Mouse (Mus musculus): ENCODE data around the gene Fbxl13.

Fbxl13 gene

GRCm38 (mm10) chr5:21574386-21575209 lies 70.8 kb downstream of the Fbxl13 start:
- no peak for DNase-seq

DNA sequence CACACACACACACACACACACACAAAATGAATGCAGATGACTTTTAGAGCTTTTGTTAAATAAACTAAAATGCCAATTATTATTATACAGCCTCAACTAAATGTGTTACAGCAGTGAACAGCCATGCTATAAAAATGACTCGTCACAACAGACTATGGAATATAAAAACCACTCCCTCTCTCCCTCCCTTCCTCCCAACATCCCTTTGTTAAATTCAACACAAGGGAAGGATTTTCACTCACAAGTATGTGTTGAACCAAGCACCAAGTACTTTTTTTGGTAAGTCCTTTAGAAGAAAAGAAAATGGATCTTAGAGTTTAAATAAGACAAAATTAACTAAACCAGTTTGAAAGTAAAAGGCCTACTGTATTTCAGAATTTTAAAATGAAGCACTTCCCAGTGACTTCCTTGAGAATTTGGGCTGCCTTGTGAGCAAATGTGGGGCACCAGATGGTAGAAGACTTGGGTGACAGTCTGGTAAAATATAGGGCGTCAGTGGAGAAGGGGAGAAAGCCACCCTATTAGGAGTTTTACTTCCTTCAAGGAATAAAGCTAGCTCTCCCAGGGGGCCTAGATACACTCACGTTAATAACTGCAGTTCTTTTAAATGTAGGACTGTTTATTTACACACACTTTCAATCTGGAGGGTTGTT lies 72.5 kb downstream of the Fbxl13 start:
- no peak for DNase-seq

GRCm38 (mm10) chr5:21567784-21568183 lies 77.7 kb downstream of the Fbxl13 start:
- no peak for DNase-seq

DNA sequence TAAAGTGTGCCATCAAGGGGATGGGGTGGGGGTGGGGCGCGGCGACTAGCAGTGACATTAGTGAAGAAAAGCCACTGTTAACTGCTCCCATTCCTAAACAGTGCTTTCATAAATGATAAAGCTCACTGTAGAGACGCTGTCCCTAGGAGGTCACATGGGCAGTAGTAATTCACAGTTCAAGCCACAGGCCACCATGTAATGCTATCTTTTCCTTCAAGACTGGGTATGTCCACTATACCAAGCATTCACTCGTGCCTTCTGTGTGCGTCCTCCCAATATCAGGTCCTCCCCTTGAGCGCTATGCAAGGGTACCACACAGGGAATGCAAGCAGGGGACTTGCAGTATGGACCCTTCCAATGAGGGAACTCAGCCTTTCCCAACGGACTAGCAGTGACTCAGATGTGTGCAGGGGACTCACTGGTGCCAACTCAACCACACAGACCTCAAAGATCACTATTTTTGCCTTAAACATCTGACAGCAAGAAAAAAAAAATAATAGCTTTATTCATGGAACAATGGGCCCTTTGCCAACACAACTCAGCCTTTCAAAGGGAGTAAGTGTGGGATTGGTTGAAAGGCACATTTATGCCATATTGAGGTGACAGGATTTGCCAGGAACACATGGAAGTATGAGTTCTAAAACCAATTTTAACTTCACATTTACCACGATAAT lies 79.9 kb downstream of the Fbxl13 start:
- no peak for DNase-seq

- no peak for DNase-seq
These were observed 81.5 kb downstream of the Fbxl13 start for GRCm38 (mm10) chr5:21563936-21564335.

DNA sequence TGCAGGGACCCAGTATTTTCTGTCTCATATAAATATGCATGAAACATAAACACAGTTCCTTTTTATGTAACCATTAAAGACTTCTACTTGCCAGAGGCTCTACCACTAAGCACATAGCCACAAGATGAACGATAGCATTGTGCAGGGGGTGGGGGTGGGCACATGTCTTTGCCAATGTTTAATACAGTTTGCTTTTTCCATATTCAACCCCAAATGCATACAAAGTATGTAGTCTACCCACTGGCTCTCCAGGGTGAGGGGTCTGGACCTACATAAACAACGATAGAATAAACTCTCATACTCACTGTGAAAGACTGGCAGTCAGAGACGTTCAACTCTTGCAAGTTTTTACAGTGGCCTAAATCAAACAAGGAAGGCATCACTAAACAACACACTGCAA lies 88.9 kb downstream of the Fbxl13 start:
- no peak for DNase-seq

- DNase-seq, result no peak
These were observed 90.7 kb downstream of the Fbxl13 start for GRCm38 (mm10) chr5:21554732-21555131.

- no peak for DNase-seq
These were observed 91.7 kb downstream of the Fbxl13 start for GRCm38 (mm10) chr5:21553685-21554084.

DNA sequence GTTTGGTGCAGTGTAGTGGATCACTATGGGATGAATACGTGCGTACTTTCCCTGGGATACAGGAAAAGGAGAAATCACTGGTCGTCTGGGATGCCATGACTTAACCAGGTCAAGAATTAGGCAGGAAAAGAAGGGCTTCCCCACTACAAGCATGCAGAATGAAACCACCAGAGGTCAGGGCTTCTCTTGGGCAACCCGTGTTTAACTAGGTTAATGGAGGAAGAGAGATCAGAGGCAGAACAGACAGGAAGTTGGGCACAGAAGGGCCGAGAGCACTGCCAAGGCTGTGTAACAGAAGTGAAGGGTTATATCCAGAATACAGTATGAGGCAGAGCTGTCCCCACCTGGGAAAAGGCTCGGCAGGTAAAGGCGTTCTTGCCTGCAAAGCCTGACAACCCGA lies 98.4 kb downstream of the Fbxl13 start:
- no peak for DNase-seq

GRCm38 (mm10) chr5:21545786-21546185 lies 99.6 kb downstream of the Fbxl13 start:
- DNase-seq, result no peak

- DNase-seq, result no peak
These were observed 100.2 kb downstream of the Fbxl13 start for GRCm38 (mm10) chr5:21545227-21545626.

GRCm38 (mm10) chr5:21544821-21545220 lies 100.6 kb downstream of the Fbxl13 start:
- DNase-seq, result no peak

DNA sequence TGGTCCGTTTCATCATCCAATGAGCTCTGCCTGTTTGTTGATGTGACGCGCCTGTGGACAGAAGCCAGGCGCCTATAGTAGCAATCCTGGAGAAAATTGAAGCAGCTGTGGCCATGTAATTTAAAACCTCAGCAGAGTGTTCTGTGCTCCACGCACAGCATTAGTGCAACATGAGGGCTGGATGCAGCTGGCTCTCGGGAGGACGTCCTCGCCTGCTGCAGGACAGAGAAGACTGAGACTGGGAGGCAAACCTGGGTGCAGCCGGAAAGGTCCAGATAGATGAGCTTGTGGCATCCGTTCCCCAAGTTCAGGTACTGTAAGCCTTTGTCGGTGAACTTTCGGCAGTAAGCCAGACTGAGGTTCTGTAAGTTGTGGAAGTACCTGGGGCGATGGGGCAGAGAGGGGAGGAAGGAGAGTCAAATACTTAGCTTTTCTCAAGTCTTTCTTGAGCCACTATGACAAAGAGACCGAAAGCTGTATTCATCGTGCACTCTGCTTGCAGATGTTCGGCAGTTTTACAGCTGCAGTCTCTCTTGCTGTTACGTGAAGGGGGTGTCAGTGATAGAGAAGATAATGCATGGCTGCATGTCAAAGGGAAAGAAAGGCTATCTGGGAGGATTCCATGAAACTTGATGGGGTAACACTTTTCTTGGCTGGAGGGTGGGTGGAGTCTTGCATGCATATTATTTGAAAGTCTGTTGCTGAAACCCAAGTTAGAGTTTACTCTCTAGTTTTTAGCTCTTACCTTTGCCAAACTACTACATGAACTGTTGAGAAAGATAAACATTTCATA lies 101.8 kb downstream of the Fbxl13 start, which contains the start of gene Lrrc17:
TSS of gene Lrrc17 (plus strand) at position 151 of the 793 bp plus-strand sequence.
- DNase-seq, result no peak

DNA sequence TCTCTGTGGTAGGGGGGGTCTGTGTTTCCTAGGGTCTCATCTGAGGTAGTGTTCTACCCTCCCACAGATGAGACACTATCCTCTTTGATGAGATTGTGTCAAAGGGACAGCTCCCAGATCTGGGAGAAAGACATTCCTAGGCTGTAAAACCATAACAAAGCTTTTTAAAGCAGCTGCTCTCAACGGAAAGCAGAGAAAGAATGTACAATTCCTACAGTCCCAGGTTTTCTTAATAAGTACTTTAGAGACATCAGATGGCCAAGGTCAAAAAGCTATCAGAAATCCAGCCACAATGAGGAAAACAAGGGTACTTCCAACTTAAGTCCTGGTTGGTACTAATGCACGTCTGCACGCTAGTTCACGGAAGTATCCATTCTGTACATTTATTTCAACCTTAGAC lies 103.2 kb downstream of the Fbxl13 start:
- DNase-seq, result no peak

DNA sequence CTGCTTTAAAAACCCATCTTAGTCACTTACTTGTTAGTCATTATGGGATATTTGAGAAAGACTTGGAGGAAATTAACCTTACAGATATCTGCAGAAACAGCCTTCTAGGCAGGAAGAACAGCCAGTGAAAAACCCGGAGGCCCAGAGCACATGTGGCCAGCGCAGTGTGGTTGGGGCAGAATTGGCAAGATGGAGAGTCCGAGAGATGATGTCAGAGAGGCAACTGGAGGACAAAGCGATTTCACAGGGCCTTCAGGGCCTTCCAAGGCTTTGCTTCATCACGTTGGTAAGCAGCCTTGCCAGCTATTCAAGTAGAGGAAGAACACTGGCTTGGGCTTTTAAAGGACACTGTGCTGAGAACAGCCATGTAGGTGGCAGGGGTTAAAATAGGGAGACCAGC lies 112.5 kb downstream of the Fbxl13 start:
- no peak for DNase-seq

DNA sequence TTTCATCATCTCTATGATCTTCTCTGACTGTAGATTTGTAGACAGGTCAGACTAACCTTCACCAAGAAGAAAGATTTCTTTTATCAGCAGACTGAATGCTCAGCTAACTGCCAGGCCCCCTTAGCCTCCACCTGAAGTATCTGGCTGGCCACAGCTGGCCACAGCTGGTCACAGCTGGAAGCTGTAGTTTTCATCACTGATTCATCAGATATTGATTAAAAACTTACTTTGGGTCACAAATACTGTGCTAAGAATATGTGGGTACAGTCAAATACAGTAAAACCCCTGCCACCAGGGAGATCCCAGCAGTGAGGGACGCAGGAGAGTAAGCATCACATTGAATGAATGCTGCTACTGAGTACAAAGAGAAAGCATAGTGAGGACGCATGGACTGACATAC lies 113.3 kb downstream of the Fbxl13 start:
- no peak for DNase-seq

- no peak for DNase-seq
These were observed 116.2 kb downstream of the Fbxl13 start for GRCm38 (mm10) chr5:21529110-21529720.

- no peak for DNase-seq
These were observed 117.2 kb downstream of the Fbxl13 start for GRCm38 (mm10) chr5:21528068-21528842.

DNA sequence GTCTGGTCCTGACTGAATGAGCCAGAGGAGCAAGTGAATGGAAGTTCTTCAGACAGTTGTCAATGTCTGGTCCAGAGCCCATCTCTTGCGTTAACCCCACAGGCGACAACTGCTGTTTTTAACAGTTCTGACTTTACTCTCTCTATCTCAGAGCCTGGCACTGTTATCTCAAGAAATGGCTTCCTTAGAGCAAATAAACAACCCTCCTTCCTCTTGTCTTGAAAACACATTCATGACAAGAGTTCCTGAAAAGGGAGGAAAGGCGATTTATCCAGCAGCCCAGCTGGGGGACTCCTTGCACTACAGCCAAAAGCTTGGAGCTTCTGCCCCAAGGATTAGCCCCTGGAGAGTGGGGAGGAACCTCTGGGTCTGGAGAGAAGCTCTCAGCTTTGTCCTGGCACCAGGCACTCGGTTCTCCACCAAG lies 117.9 kb downstream of the Fbxl13 start:
- no peak for DNase-seq

DNA sequence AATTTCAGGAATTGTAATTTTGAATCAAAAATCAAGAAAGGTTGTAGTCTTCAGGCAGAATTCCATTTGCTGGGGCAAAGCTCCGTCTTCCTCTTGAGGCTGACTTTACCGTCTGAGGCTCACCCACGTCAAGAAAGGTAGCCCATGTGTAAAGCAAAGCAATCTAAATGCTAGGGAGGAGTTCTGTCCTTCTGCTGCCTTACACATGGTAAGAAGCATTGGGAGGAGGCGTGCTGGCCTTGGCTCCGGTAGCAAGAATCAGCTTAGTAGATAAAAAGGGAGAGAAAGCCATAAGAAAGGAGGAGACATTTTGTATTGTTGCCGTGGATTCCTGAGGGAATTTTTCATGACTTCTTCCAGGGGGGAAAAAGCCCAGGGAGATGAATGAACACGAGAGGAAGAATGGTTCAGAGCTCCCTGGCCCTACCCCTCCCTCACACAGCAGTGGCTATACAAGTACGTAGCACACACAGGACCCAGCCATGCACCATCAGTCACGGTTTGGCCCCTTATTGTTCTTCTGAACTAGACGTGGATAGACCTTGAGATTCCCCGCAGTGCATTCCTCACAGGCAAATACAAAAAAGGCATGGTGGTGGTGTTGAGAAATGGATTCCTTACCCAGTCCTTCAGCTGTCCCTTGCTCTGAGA lies 118.5 kb downstream of the Fbxl13 start:
- no peak for DNase-seq

DNA sequence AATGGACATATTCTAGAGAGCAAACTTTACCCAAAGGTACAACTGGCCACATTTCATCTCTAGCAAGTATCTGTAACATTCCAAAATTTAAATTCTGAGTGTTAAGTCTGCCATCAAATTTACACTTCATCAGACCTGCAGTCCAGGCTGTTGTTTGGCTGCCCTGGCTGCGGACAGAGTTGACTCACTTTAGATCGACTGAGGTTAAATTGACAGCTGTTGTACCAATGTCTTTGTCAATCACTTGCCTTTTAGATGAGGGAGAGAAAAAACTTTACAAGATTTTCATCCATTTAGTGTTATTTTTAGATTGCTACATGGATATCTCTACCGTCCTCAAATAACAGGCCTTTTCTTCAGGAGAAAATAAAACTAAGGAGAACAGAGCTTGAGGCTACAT lies 126.3 kb downstream of the Fbxl13 start:
- DNase-seq, result no peak

Data from thymus, postnatal 25 days (tissue).